Mouse (Mus musculus) monocyte, adult 59 days (primary cell): ENCODE results near the gene Phgr1. TPM values are rescaled to one million over a fixed set of nuclear protein-coding genes. Genes with fewer than 3 reads are reported as not detected.

Source experiments
- total RNA-seq, 2 experiments: library from RNA; stranded (reverse); gene quantifications; one replicate each; pipeline ENCODE4 v1.2.4; 2023

Gene Phgr1
- not detected for total RNA-seq

DNA sequence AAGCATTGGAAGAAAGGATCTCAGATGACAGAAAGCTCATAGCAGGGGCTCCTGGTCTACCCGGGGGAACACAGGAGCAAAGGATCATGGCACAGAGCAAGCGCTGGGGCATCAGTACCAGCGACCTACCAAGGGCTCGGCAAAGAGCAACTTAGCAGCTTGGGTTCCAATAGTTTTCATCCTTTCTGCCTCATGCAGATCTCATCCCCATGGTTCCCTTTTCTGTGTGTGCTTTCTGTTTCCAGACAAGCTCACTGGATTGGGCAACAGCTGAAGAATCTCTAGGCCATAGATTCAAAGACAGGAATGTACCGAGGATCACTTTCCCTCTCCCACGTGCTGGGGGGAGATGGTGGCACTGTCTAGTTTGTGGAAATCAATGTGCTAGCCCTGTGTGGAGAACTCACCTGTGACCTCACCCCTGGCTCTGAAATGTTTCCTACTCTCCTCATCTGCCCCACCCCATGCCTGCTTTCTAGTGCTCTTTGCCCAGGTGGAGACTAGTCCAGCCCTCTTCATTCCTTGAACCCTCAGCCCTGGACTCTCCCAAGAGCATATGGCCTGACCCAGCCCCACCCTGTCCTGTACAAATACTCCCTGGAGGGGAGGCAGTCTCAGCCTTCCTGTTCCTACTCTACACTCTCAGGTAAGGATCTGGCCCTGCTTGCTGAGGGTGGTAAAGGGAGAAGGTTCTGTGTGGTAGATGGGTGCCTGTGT is at the start of gene Phgr1:
Gene Phgr1, plus strand, starts transcription at position 612 of the 717 bp plus-strand sequence.

DNA sequence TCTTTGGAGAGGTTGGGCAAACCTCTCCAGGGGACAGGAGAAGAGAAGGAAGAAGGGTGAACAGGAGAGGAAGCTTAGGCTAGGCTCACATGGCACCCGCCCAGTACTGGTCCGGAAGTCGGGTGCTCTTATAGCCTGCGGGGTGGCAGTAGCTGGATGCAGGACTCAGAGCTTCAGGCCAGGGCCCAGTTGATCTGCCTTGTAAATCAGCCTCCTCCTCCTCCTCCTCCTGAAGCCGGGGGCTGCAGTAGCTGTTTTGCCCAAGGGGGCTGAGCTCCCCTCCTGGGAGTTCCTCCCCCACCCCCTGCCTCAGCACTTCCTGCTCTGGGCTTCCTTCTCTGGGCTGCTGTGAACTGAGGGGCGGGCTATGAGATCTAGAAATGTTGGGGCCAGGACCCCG is 44.2 kb upstream of the Phgr1 start, which contains the start of gene Plcb2:
Gene Plcb2, minus strand, starts transcription at position 102 of the 400 bp plus-strand sequence.

DNA sequence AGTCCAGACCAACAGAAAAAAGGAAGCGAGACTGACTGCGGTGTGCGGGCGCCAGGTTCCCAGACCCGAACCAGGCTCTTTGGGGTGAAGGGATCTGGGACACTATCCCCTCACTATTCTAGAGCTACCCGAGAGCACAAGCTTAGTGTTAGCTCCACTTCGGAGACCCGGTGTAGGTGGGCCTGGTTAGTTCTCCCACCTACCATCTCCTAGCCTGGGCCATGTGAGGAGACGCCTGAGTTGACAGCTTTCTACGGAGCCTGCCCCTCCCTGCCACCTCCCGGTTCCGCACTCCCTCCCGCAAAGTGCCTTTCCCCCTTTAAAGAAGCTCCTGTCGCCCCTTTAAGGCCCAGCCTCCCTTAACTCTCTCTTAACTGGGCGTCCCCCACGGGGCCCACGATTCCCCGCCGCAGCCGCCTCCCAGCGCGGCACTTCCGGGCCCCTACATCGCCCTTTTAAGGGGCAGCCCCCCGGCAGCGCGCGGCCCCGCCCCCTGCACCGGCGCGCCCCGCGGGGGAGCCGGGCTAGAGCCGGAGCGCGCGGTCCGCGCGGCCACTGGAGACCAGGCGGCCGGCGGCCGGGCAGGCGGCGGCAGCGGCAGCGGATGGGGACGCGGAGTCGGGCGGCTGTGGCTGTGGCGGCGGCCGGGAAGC is 27.2 kb upstream of the Phgr1 start, which contains the start of gene Inafm2:
Gene Inafm2, plus strand, starts transcription at position 527 of the 653 bp plus-strand sequence.

DNA sequence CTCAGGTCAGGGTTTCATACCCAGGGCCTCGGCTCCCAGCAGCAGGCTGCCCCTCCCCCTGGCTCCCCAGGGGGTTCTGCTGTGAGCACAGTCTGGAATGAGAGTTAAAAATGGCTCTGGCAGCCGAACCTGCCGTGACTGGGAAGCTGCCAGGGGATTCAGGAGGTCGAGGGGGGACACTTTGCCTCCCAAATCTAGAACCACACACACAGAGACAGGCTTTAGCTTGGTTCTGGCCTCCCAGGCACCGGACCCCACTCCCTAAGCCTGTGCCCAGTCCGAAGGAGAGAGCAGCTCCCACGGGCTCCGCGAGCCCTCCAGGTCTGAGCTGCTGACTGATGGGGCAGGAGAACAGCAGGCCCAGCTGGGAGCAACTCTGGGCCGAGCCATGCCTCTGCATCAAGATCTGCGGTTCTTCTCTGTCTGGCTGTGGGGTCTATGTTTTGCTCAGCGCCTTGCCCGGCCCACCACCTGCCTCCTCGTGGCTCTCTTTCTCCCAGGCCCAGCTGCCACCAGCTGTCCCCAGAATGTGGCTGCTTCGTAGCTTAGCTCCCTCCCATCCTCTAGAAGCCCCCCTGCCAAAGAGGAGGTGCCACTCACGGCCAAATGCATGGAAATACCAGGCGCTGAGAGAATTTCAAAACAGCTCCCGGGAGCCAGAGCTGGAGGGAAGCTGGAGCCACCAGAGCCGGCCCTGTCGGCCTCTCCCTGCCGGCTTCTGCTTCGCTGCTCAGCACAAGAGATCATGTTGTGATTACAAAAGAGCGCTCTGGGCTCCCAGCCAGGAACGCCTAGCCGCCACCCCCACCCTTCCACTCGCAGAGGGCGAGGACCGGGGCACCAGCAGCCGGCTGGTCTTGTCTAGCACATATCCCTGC is 10.4 kb upstream of the Phgr1 start, which contains the start of gene Ccdc9b:
Gene Ccdc9b, minus strand, starts transcription at position 756 of the 878 bp plus-strand sequence.

DNA sequence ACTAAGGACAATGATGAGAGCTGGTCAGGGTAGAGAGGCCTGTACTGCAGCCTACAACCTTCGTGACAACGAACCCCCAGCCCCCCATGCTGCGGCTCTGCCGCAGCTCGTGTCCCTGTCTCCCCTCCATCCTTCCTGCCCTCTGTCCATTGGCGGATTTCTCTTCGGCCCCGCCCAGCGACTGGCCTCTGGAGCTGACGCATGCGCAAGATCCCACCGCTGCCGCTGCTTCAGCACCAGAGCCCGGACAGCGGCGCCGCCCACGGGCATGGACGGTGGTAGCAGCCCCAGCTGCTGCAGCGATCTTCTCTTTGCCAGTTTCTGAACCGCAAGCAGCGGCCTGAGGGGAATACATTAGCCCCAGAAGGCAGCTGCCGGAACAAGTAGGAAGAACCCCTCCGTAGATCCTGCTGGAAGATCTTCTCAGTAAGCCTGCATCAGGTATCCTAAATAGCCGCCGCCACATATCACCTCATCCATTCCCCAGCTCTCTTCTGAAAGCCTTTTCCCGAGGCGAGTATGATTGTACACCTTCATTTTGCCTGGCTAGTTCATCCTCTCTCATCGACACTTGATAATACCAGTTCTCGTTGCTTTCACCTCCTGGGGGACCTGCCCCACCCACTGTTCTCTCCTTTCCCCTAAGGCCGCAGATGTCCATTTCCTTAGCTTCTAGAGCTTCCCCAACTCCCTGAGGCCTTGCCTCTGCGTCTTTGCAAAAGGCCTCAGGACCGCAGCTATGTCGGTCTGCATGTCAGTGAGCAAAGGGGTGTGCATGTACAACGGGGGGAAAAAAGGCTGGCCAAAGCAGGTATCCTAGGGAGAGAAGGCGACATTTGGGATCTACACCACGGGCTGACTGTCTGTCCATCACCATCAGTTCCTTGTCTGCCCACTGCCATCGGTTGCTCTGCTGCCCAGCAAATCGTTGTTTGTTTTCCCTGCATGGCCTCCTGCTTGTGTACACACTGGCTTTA is 7.2 kb downstream of the Phgr1 start, which contains the start of gene Disp2:
Gene Disp2, plus strand, starts transcription at position 216 of the 977 bp plus-strand sequence.

DNA sequence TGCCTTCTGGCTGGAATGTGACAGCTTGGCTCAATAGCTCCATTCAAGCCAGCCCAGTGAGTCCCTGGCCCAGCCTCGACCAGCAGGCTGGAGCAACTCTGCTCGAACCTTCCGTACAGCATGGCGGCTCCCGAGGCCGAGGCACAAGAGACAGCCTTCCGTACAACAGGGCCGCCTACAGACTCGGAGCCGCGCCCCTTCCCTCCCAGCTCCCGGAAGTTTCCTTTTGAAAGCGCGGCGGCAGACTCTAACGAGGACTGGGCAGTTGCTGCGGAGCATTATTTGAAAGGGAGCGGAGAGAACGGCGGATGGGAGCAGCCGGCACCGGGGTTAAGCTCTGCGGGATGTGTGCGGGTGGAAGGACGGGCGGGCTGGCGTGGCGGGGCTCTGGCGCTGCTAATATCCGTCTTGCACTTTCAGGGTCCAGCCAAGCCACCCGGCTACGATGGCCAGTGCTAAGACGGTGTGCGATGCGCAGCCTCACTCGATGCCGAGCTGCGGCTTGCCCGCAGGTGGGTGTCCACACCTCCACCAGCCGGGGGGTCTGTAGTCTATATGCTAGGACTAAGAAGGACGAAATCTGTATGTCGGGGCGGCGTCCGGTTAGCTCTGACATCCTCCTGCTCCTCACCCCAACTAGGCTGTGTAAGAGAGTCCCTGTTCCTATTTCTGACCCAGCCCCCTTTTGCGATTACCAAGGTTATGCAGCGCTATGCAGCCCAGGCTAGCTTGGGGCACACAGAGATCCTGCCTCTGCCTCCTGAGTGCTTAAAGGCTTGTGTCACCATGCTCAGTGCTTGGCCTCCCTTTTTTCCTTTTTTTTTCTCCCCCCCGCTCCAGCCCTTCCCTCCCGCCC is 41.6 kb downstream of the Phgr1 start, which contains the start of gene Knstrn:
Gene Knstrn, plus strand, starts transcription at position 23 of the 856 bp plus-strand sequence.

Other genes with a start within 250 kb of the Phgr1 start
- gene Bmf, start 223.1 kb upstream of the Phgr1 start, total RNA-seq: 10 to 100 TPM; 52.0 to 57.8 TPM
- 1 to 10 TPM; 7.3 to 8.0 TPM for gene Bub1b, start 174.6 kb upstream of the Phgr1 start, total RNA-seq
- gene Pak6, start 109.5 kb upstream of the Phgr1 start, total RNA-seq: not detected
- under 1 TPM; 0.09 to 0.26 TPM for gene Ankrd63, start 68.8 kb upstream of the Phgr1 start, total RNA-seq
- 10 to 100 TPM; 73.3 to 84.3 TPM for gene Plcb2, start 44.3 kb upstream of the Phgr1 start, total RNA-seq
- 10 to 100 TPM; 21.7 to 21.9 TPM for gene Inafm2, start 27.0 kb upstream of the Phgr1 start, total RNA-seq
- gene Ccdc9b, start 10.1 kb upstream of the Phgr1 start, total RNA-seq: under 1 TPM; 0.52 to 0.81 TPM
- gene Disp2, start 7.0 kb downstream of the Phgr1 start, total RNA-seq: not detected
- 1 to 10 TPM; 5.0 to 7.1 TPM for gene Knstrn, start 41.2 kb downstream of the Phgr1 start, total RNA-seq
- 10 to 100 TPM; 30.6 to 44.1 TPM for gene Ivd, start 89.2 kb downstream of the Phgr1 start, total RNA-seq
- 10 to 100 TPM; 20.4 to 22.3 TPM for gene Bahd1, start 127.6 kb downstream of the Phgr1 start, total RNA-seq
- gene Chst14, start 153.7 kb downstream of the Phgr1 start, total RNA-seq: 1 to 10 TPM; 7.0 to 8.8 TPM